Mouse (Mus musculus): Measurements from ENCODE around the gene Nol3. TPM values are rescaled to one million over a fixed set of nuclear protein-coding genes. Genes with fewer than 3 reads are reported as not detected.

Gene Nol3
- polyA plus RNA-seq, 1 experiment: not detected

GRCm38 (mm10) chr8:105295256-105295655 is 19.3 kb downstream of the Nol3 start:
- Histone ChIP-seq H3K4me3 (replicated peaks; ENCODE audit: control insufficient read depth, low read depth, low read length) (no peak overlapping the region), H3K27ac (ENCODE audit: control insufficient read depth, insufficient read depth, low read depth, low read length, poor library complexity) (no peak overlapping the region), H3K4me1 (ENCODE audit: control insufficient read depth, insufficient read depth, low read length) (peaks cover 4% of the 10 kb centered on the region)
- TF ChIP-seq CTCF (IDR thresholded peaks at IDR 0.05; ENCODE audit: control insufficient read depth, insufficient read depth, low read length) (no peak), POLR2A (IDR thresholded peaks at IDR 0.05; ENCODE audit: borderline replicate concordance, control insufficient read depth, low read depth, low read length) (no peak)
- WGBS: 66% methylated on average over 11 of the region's 11 CpGs

- no peak within 1 kb of the TSS for H3K4me3 ChIP-seq (replicated peaks; ENCODE audit: control insufficient read depth, low read depth, low read length)
- WGBS: 12% methylated on average over 11 of the region's 11 CpGs
- no peak for TF ChIP-seq CTCF (IDR thresholded peaks at IDR 0.05; ENCODE audit: control insufficient read depth, insufficient read depth, low read length)
- no peak for TF ChIP-seq POLR2A (IDR thresholded peaks at IDR 0.05; ENCODE audit: borderline replicate concordance, control insufficient read depth, low read depth, low read length)
- H3K27ac ChIP-seq (ENCODE audit: control insufficient read depth, insufficient read depth, low read depth, low read length, poor library complexity): no peak within 1 kb of the TSS
- peaks cover 4% of the 10 kb centered on the region for H3K4me1 ChIP-seq (ENCODE audit: control insufficient read depth, insufficient read depth, low read length)
Observed at GRCm38 (mm10) chr8:105295895-105296573, 20.1 kb downstream of the Nol3 start, which contains the start of gene Exoc3l. Gene Exoc3l (minus strand): TSS chr8:105296101.

DNA sequence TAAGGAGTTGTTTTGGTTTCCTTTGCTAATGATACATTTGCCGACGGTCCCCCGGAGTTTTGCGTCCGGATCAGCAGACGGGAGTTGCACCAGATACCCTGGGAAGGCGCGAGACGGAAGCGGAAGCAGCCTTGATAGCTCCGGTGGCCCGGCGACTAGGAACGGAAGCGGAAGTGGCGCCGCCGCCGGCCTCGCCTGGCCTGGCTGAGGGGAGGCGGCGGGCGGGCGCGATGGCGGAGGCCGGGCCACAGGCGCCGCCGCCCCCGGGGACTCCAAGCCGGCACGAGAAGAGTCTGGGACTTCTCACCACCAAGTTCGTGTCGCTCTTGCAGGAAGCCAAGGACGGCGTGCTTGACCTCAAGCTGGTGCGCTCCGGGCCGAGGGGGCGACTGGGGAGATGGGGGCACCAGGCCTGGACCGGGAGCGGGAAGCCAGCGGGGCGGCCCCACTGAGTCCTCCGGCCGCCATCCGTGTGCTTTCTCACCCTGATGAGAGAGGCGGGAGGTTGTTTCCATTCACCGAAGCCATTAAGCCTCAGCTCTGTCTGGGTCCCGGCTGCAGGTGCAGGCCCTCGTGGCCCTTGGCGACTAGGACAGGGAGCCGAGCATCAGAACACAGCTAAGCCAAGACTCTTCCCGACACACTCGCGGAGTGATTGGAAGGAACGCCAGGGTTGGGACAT is 21.7 kb downstream of the Nol3 start, which contains the start of gene E2f4:
Gene E2f4 (plus strand): TSS at position 153 of the 682 bp plus-strand sequence.
- H3K4me1 ChIP-seq (ENCODE audit: control insufficient read depth, insufficient read depth, low read length): peaks cover 4% of the 10 kb centered on the region
- under 1% methylated on average over 58 of the region's 58 CpGs for WGBS
- H3K27ac ChIP-seq (ENCODE audit: control insufficient read depth, insufficient read depth, low read depth, low read length, poor library complexity): peak within 1 kb of the TSS; percentile 90
- H3K4me3 ChIP-seq (replicated peaks; ENCODE audit: control insufficient read depth, low read depth, low read length): peak within 1 kb of the TSS; percentile 99
- TF ChIP-seq CTCF (IDR thresholded peaks at IDR 0.05; ENCODE audit: control insufficient read depth, insufficient read depth, low read length) (no peak), POLR2A (IDR thresholded peaks at IDR 0.05; ENCODE audit: borderline replicate concordance, control insufficient read depth, low read depth, low read length) (peak; percentile 89; the same call in 1 of the 2 replicates)

GRCm38 (mm10) chr8:105298351-105299252 is 22.7 kb downstream of the Nol3 start:
- Histone ChIP-seq H3K4me1 (ENCODE audit: control insufficient read depth, insufficient read depth, low read length) (peaks cover 4% of the 10 kb centered on the region), H3K27ac (ENCODE audit: control insufficient read depth, insufficient read depth, low read depth, low read length, poor library complexity) (peak overlapping the region; percentile 90), H3K4me3 (replicated peaks; ENCODE audit: control insufficient read depth, low read depth, low read length) (peak overlapping the region; percentile 99)
- no peak for TF ChIP-seq POLR2A (IDR thresholded peaks at IDR 0.05; ENCODE audit: borderline replicate concordance, control insufficient read depth, low read depth, low read length)
- TF ChIP-seq CTCF (IDR thresholded peaks at IDR 0.05; ENCODE audit: control insufficient read depth, insufficient read depth, low read length): no peak
- WGBS: 46% methylated on average over 18 of the region's 18 CpGs

DNA sequence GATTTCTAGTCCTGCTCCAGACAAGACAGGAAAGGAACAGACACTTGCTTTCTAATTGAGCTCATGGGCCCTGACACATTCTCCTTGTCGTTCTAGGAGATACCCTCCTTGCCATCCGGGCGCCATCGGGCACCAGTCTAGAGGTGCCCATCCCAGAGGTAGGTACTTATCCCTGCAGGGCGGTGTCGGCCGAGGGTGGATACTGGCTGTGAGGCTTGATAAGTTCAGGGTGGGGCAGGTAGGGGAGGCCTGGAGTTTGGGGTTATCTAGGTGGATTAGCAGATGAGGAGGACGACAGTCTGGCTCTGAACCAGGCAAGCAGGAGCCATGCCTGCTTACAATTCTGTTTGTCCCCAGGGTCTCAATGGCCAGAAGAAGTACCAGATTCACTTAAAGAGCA is 24.0 kb downstream of the Nol3 start:
- no peak for TF ChIP-seq CTCF (IDR thresholded peaks at IDR 0.05; ENCODE audit: control insufficient read depth, insufficient read depth, low read length)
- peak; percentile 84 for TF ChIP-seq POLR2A (IDR thresholded peaks at IDR 0.05; ENCODE audit: borderline replicate concordance, control insufficient read depth, low read depth, low read length)
- peak overlapping the region; percentile 81 for H3K27ac ChIP-seq (ENCODE audit: control insufficient read depth, insufficient read depth, low read depth, low read length, poor library complexity)
- peak overlapping the region; percentile 63 for H3K4me3 ChIP-seq (replicated peaks; ENCODE audit: control insufficient read depth, low read depth, low read length)
- peaks cover 4% of the 10 kb centered on the region for H3K4me1 ChIP-seq (ENCODE audit: control insufficient read depth, insufficient read depth, low read length)
- WGBS: 67% methylated on average over 8 of the region's 8 CpGs

- H3K4me3 ChIP-seq (replicated peaks; ENCODE audit: control insufficient read depth, low read depth, low read length): no peak overlapping the region
- TF ChIP-seq POLR2A (IDR thresholded peaks at IDR 0.05; ENCODE audit: borderline replicate concordance, control insufficient read depth, low read depth, low read length) (no peak), CTCF (IDR thresholded peaks at IDR 0.05; ENCODE audit: control insufficient read depth, insufficient read depth, low read length) (no peak)
- H3K4me1 ChIP-seq (ENCODE audit: control insufficient read depth, insufficient read depth, low read length): peaks cover 1% of the 10 kb centered on the region; the same call in 1 of the 2 replicates
Observed at GRCm38 (mm10) chr8:105303396-105303795, 27.5 kb downstream of the Nol3 start.

DNA sequence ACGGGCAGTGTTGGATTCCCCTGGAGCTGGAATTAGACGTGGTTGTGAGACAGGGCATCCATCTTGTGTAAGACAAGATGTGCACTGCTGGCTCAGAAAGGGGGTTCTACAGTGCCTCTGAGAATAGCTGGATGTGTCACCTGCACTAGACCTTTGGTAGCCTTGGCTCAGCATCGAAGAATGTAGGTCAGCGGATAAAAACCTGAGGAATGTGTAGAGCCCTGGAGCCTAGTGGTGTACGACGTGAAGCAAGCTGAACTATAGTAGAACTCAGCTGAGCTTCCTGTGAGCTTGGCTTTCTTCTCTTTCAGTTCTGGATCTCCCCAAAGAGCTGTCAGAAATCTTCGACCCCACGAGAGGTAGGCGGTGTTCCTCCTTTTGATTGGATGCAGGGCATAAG is 27.9 kb downstream of the Nol3 start:
- Histone ChIP-seq H3K27ac (ENCODE audit: control insufficient read depth, insufficient read depth, low read depth, low read length, poor library complexity) (no peak overlapping the region), H3K4me1 (ENCODE audit: control insufficient read depth, insufficient read depth, low read length) (no peaks in the 10 kb centered on the region; the same call in 1 of the 2 replicates), H3K4me3 (replicated peaks; ENCODE audit: control insufficient read depth, low read depth, low read length) (no peak overlapping the region)
- WGBS: 84% methylated on average over 9 of the region's 9 CpGs
- TF ChIP-seq CTCF (IDR thresholded peaks at IDR 0.05; ENCODE audit: control insufficient read depth, insufficient read depth, low read length): no peak
- no peak for TF ChIP-seq POLR2A (IDR thresholded peaks at IDR 0.05; ENCODE audit: borderline replicate concordance, control insufficient read depth, low read depth, low read length)

More at GRCm38 (mm10) chr8:105303396-105303795, 27.5 kb downstream of the Nol3 start:
- no peak overlapping the region for H3K27ac ChIP-seq (ENCODE audit: control insufficient read depth, insufficient read depth, low read depth, low read length, poor library complexity)
- 74% methylated on average over 8 of the region's 8 CpGs for WGBS
